Mouse (Mus musculus) thymus, postnatal 14 days (tissue): Measurements from ENCODE around the gene Vrk3.

Experiments used
- DNase-seq: peaks from one replicate; pipeline ENCODE4 v3.0.0; 2021

Vrk3 gene

DNA sequence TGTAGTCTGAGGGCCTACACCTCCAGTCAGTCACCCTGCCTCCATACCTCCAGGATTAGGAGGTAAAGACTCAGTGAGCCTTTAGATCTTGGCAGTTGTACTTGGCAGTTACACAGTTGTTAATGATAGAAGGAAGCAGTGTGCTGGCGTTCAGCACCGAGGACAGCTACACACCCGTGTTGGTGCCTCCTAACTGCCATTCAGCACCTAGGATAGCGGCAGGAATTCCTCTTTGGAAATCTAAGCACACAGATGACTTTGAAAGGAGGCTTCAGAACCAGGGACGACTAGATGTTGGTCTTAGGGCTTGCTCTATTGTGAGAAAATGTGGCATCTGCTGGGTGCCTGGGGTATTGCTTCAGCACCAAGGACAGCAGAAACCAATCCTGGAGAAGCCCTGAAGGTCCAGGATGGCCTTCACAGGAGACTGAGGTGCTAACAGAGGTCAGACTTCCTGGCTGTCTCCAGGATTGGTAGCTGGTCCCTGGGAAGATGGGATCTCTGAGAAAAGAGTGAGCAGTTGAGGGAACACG, 21.9 kb downstream of the Vrk3 start:
- DNase-seq = peak; percentile 28

DNA sequence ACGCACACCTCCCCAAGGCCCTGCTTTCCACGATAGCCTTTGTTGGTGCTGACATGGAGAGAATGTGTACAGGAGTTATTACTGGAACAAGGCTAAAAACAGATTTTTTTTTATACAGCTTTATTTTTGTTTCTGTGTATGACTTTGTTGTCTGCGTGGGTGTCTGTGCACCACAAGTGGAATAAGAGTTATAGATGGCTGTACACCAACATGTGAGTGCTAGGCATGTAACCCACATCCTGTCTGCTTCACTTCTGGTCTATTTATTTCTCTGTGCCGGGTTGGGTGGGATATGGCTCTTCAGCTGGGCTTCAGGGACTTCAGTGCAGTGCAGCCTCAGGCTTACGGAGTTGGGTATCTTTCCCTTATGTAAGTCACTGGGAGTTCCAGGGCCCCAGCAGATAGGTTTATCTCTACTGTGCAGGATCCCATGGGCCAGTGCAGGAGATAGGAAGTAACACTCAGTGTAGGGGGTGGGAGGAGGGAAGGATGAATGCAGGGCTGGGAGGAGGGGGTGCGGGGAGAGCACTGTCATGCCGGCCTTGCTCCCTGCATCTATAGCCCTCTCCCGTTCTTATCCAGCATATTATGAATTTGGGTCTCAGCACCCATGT, 24.5 kb downstream of the Vrk3 start:
- peak; percentile 35 for DNase-seq

- DNase-seq = no peak
Observed at GRCm38 (mm10) chr7:44776849-44777498, 28.8 kb downstream of the Vrk3 start.

GRCm38 (mm10) chr7:44780101-44780500, 31.9 kb downstream of the Vrk3 start:
- no peak for DNase-seq

DNA sequence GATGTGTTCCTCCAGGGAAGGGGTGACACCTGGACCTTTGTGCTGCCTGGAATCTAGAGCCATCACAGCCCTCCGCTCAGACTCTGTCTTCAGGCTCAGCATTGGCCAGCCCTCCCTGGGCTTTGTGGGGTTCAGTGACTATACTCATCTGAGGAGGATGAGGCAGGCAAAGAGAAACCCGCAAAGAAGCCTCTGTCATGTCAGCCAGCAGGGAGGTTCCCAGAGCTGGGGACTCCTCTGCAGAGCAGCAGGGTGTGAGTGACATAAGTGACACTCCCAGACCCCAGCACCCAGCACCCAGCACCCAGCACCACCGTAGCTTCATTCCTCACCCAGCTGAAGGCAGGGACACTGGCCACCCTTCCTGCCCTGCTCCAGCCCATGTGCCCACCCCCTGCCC, 41.3 kb downstream of the Vrk3 start:
- DNase-seq = no peak

DNA sequence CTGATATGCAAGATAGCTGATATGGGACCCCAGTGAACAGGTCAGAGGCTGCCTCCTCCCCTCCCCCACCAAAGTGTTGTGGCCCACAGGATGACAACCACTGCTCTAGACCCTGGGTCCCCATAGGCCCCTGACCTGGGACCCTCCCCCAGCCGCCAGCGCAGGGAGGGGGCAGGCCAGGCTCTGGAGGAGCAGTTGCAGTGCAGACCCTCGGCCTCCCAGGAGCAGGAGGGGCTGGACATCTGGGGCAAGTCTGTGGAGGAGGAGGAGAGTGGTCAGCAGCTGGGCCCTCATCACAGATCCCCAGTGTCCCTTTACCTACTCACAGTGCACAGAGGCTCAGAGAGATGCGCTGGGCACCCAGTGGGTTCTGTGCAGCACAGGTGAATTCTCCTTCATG, 41.9 kb downstream of the Vrk3 start:
- DNase-seq = no peak

GRCm38 (mm10) chr7:44792781-44793180, 44.6 kb downstream of the Vrk3 start:
- DNase-seq = no peak

GRCm38 (mm10) chr7:44808927-44809326, 60.7 kb downstream of the Vrk3 start:
- DNase-seq = no peak

GRCm38 (mm10) chr7:44809466-44809865, 61.3 kb downstream of the Vrk3 start:
- DNase-seq = no peak

GRCm38 (mm10) chr7:44810365-44810764, 62.2 kb downstream of the Vrk3 start:
- no peak for DNase-seq

GRCm38 (mm10) chr7:44810819-44811557, 62.8 kb downstream of the Vrk3 start:
- no peak for DNase-seq

- no peak for DNase-seq
Observed at GRCm38 (mm10) chr7:44812651-44813325, 64.6 kb downstream of the Vrk3 start.

GRCm38 (mm10) chr7:44813985-44814384, 65.8 kb downstream of the Vrk3 start:
- DNase-seq = no peak

GRCm38 (mm10) chr7:44814423-44814822, 66.2 kb downstream of the Vrk3 start:
- DNase-seq = no peak

GRCm38 (mm10) chr7:44814952-44815553, 66.8 kb downstream of the Vrk3 start:
- DNase-seq = peak; percentile 43

- DNase-seq = peak; percentile 100
Observed at GRCm38 (mm10) chr7:44815721-44816469, 67.7 kb downstream of the Vrk3 start, which contains the start of the genes Nup62 and Il4i1. TSS of gene Nup62 (plus strand) at chr7:44816088. TSS of gene Il4i1 (plus strand) at chr7:44816387.

GRCm38 (mm10) chr7:44816470-44817021, 68.3 kb downstream of the Vrk3 start, which contains the start of gene Atf5:
TSS of gene Atf5 (minus strand) at chr7:44816658.
- no peak for DNase-seq

GRCm38 (mm10) chr7:44817441-44817840, 69.2 kb downstream of the Vrk3 start:
- no peak for DNase-seq

GRCm38 (mm10) chr7:44818164-44818563, 70.0 kb downstream of the Vrk3 start:
- DNase-seq = peak; percentile 2

- DNase-seq = no peak
Observed at GRCm38 (mm10) chr7:44818751-44819235, 70.6 kb downstream of the Vrk3 start.

DNA sequence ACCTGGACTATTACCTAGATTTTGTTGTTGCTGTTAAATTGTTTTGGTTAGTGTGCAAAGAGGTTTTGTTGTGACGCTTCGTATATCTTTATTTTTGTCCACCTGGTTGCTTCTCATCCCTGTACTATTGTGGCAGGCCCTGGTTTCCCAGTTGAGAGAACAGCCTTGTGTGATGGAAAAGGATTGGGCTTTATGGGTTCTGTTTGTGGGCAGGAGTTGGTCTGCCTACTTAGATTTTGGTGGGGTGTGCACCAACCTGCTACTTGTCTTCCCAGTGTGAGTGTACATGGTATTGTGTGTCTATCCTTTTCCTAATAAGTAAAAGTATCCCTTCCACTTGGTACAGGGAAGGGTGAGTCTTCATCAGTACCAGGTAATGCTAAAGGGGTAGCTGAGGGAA, 71.2 kb downstream of the Vrk3 start:
- peak; percentile 1 for DNase-seq
